Mouse (Mus musculus) limb, embryonic 14.5 days (tissue): ENCODE results near the gene Aqp1. TPM values are rescaled to one million over a fixed set of nuclear protein-coding genes. Genes with fewer than 3 reads are reported as not detected.

Source experiments
- ATAC-seq: fragments of 200-750 bp; cut with Nextera tagmentation; 2 replicates; pipeline ENCODE4 v1.8.0; 2017; ENCODE audit warnings: low read depth, moderate number of reproducible peaks, moderate TSS enrichment; ENCODE audit not compliant: low FRiP score
- DNase-seq: peaks from one replicate; pipeline ENCODE4 v3.0.0-alpha.2; 2015; ENCODE audit warnings: low spot score
- H3K27ac ChIP-seq: fragments of 300-500 bp; sonication (generic); replicated peaks from 2 replicates; pipeline ENCODE4 v1.5.1; 2014; ENCODE audit warnings: low read depth, mild to moderate bottlenecking, low read length, moderate library complexity, mixed read lengths
- H3K27me3 ChIP-seq: fragments of 300-500 bp; sonication (generic); 2 replicates; pipeline ENCODE4 v1.6.1; 2014; ENCODE audit warnings: low read length, mixed read lengths; ENCODE audit not compliant: control insufficient read depth, insufficient read depth
- H3K36me3 ChIP-seq: fragments of 300-500 bp; sonication (generic); 2 replicates; pipeline ENCODE4 v1.6.1; 2014; ENCODE audit warnings: mild to moderate bottlenecking, low read length, moderate library complexity, mixed read lengths; ENCODE audit not compliant: control insufficient read depth, insufficient read depth
- H3K4me1 ChIP-seq: fragments of 300-500 bp; sonication (generic); 2 replicates; pipeline ENCODE4 v1.6.1; 2014; ENCODE audit warnings: antibody characterized with exemption, low read length, mixed read lengths; ENCODE audit not compliant: control insufficient read depth, insufficient read depth
- H3K4me2 ChIP-seq: fragments of 300-500 bp; sonication (generic); replicated peaks from 2 replicates; pipeline ENCODE4 v1.6.1; 2014; ENCODE audit warnings: low read depth, mild to moderate bottlenecking, low read length, moderate library complexity; ENCODE audit not compliant: severe bottlenecking
- H3K4me3 ChIP-seq: fragments of 300-500 bp; sonication (generic); replicated peaks from 2 replicates; pipeline ENCODE4 v1.5.1; 2014; ENCODE audit warnings: low read length
- H3K9ac ChIP-seq: fragments of 300-500 bp; sonication (generic); 2 replicates; pipeline ENCODE4 v1.6.1; 2014; ENCODE audit warnings: mild to moderate bottlenecking, low read depth, low read length, moderate library complexity; ENCODE audit not compliant: severe bottlenecking
- H3K9me3 ChIP-seq: fragments of 300-500 bp; sonication (generic); 2 replicates; pipeline ENCODE4 v1.6.1; 2016; ENCODE audit warnings: low read length; ENCODE audit not compliant: control insufficient read depth
- POLR2A ChIP-seq: fragments of 200-500 bp; IDR thresholded peaks from 2 replicates; pipeline ENCODE4 v1.8.0; 2012; ENCODE audit warnings: inconsistent platforms, mild to moderate bottlenecking, moderate library complexity, borderline replicate concordance; ENCODE audit not compliant: insufficient read depth, insufficient read length; ENCODE audit errors: extremely low read depth
- WGBS: fragments of 180-500 bp; shearing (Covaris S2); extraction: QIAGEN DNeasy Blood & Tissue Kit; methylation state at CpG from one replicate; pipeline ENCODE4 v1.1.7; 2014; 5-methylcytosine and 5-hydroxymethylcytosine counted together
- polyA plus RNA-seq, 2 experiments: library from polyadenylated mRNA; depleted of rRNA in 1 of 2; stranded (reverse) in 1 of 2; unstranded in 1 of 2; fragments of >200 nt; fragmentation: Nextera tagmentation in 1 of 2; extraction: Ambion mirVana in 1 of 2; gene quantifications; 2 replicates each; pipeline versions ENCODE4 v1.2.1 to v1.2.3; 2012 to 2014

Aqp1 gene
- polyA plus RNA-seq, 2 experiments, result 17.8 to 87.1 TPM

GRCm38 (mm10) chr6:55347711-55348571 lies 11.7 kb downstream of the Aqp1 start:
- Histone ChIP-seq H3K4me1 (no peaks in the 10 kb centered on the region; the same call in none of the 2 replicates), H3K9me3 (no peaks in the 10 kb centered on the region), H3K36me3 (0 out of 2 replicates have a peak, but pooled peaks cover 3% of the 10 kb centered on the region), H3K4me3 (no peak overlapping the region), H3K27me3 (no peaks in the 10 kb centered on the region), H3K27ac (no peak overlapping the region), H3K4me2 (no peak overlapping the region), H3K9ac (no peak overlapping the region)
- WGBS, result 87% methylated on average over 5 of the region's 5 CpGs
- ATAC-seq (no peak), DNase-seq (no peak)
- no peak for TF ChIP-seq POLR2A

GRCm38 (mm10) chr6:55349231-55349630 lies 13.0 kb downstream of the Aqp1 start:
- no peaks in the 10 kb centered on the region for H3K27me3 ChIP-seq
- DNase-seq, result no peak
- H3K4me3 ChIP-seq, result no peak overlapping the region
- no peak overlapping the region for H3K27ac ChIP-seq
- 84% methylated on average over 4 of the region's 4 CpGs for WGBS
- H3K36me3 ChIP-seq, result 0 out of 2 replicates have a peak, but pooled peaks cover 3% of the 10 kb centered on the region
- H3K9me3 ChIP-seq, result no peaks in the 10 kb centered on the region
- ATAC-seq, result no peak
- H3K4me2 ChIP-seq, result no peak overlapping the region
- TF ChIP-seq POLR2A, result no peak
- no peak overlapping the region for H3K9ac ChIP-seq
- no peaks in the 10 kb centered on the region for H3K4me1 ChIP-seq

GRCm38 (mm10) chr6:55350383-55350952 lies 14.2 kb downstream of the Aqp1 start:
- H3K27me3 ChIP-seq, result no peaks in the 10 kb centered on the region

GRCm38 (mm10) chr6:55351712-55352111 lies 15.5 kb downstream of the Aqp1 start:
- no peaks in the 10 kb centered on the region for H3K27me3 ChIP-seq
- H3K9ac ChIP-seq, result no peak overlapping the region
- no peak overlapping the region for H3K4me2 ChIP-seq
- ATAC-seq (no peak), DNase-seq (no peak)
- WGBS, result 67% methylated on average over 7 of the region's 7 CpGs
- no peaks in the 10 kb centered on the region for H3K9me3 ChIP-seq
- no peak for TF ChIP-seq POLR2A
- H3K36me3 ChIP-seq, result 0 out of 2 replicates have a peak, but pooled peaks cover 3% of the 10 kb centered on the region
- H3K4me3 ChIP-seq, result no peak overlapping the region
- no peak overlapping the region for H3K27ac ChIP-seq
- no peaks in the 10 kb centered on the region for H3K4me1 ChIP-seq

More at GRCm38 (mm10) chr6:55350383-55350952, 14.2 kb downstream of the Aqp1 start:
- H3K4me3 ChIP-seq, result no peak overlapping the region
- DNase-seq (no peak), ATAC-seq (no peak)
- no peak overlapping the region for H3K27ac ChIP-seq
- no peak overlapping the region for H3K4me2 ChIP-seq
- no peaks in the 10 kb centered on the region for H3K4me1 ChIP-seq
- no peak for TF ChIP-seq POLR2A
- no peaks in the 10 kb centered on the region for H3K9me3 ChIP-seq
- 90% methylated on average over 6 of the region's 6 CpGs for WGBS
- no peak overlapping the region for H3K9ac ChIP-seq
- H3K36me3 ChIP-seq, result 0 out of 2 replicates have a peak, but pooled peaks cover 3% of the 10 kb centered on the region

- no peak overlapping the region for H3K9ac ChIP-seq
- 79% methylated on average over 12 of the region's 12 CpGs for WGBS
- TF ChIP-seq POLR2A, result no peak
- H3K4me3 ChIP-seq, result no peak overlapping the region
- DNase-seq (no peak), ATAC-seq (no peak)
- H3K36me3 ChIP-seq, result no peaks in the 10 kb centered on the region
- no peaks in the 10 kb centered on the region for H3K27me3 ChIP-seq
- H3K4me1 ChIP-seq, result no peaks in the 10 kb centered on the region
- no peak overlapping the region for H3K4me2 ChIP-seq
- H3K9me3 ChIP-seq, result no peaks in the 10 kb centered on the region
- H3K27ac ChIP-seq, result no peak overlapping the region
Observed at GRCm38 (mm10) chr6:55353711-55354445, 17.6 kb downstream of the Aqp1 start.
